In genomic region chr8:122834971-122835370, GRCm38 (mm10) we compare ENCODE assay signal across 9 mouse cellular contexts. TPM values are rescaled to one million over a fixed set of nuclear protein-coding genes. Genes with fewer than 3 reads are reported as not detected.
DNase-seq lines count a peak whose midpoint lies in the region; ATAC-seq and TF ChIP-seq lines count a peak whose summit lies in the region.
"Had no signal": no experiment of that assay in that cellular context is flagged by ENCODE, and none has a peak within 500 bp of the region (broad histone marks: within the 10 kb centered on the region; RNA-seq: fewer than 3 reads in every experiment).

No protein-coding gene starts in this region.

- no peaks in the 10 kb centered on the region for H3K36me3 ChIP-seq in E14TG2a.4 (ENCODE audit: insufficient read depth, low read length)
- H3K36me3 ChIP-seq in heart, embryonic 16.5 days (ENCODE audit: control insufficient read depth, insufficient read depth), result no peaks in the 10 kb centered on the region
- H3K36me3 ChIP-seq: limb, embryonic 12.5 days had no signal

- H3K9me3 ChIP-seq in E14TG2a.4 (ENCODE audit: low read length), result no peaks in the 10 kb centered on the region
- H3K9me3 ChIP-seq in heart, embryonic 16.5 days (replicated peaks; ENCODE audit: control insufficient read depth, low read length), result no peaks in the 10 kb centered on the region
- H3K9me3 ChIP-seq: limb, embryonic 12.5 days had no signal

- WGBS in heart, embryonic 16.5 days, result 27% methylated on average over 8 of the region's 8 CpGs

- H3K9ac ChIP-seq in heart, embryonic 16.5 days (ENCODE audit: low read length), result no peak overlapping the region
- H3K9ac ChIP-seq: limb, embryonic 12.5 days had no signal

- H3K27ac ChIP-seq in bone marrow macrophage, adult 2 months (ENCODE audit: insufficient read depth, low read depth, low read length), result no peak overlapping the region
- H3K27ac ChIP-seq in heart, embryonic 16.5 days (ENCODE audit: low read length), result no peak overlapping the region
- H3K27ac ChIP-seq: limb, embryonic 12.5 days had no signal

- H3K4me3 ChIP-seq in E14TG2a.4 (replicated peaks; ENCODE audit: low read length), result no peak overlapping the region
- H3K4me3 ChIP-seq in bone marrow macrophage, adult 2 months (ENCODE audit: insufficient read depth, low read length), result no peak overlapping the region
- H3K4me3 ChIP-seq in heart, embryonic 16.5 days (ENCODE audit: low read length), result no peak overlapping the region
- H3K4me3 ChIP-seq: limb, embryonic 12.5 days had no signal

- TF ChIP-seq POLR2A in bone marrow macrophage, adult 2 months (IDR thresholded peaks at IDR 0.05; ENCODE audit: borderline replicate concordance, low read depth, low read length), result no peak

- peak; percentile 70 for ATAC-seq in erythroid progenitor cell, adult 5-6 weeks (replicated peaks; ENCODE audit: low FRiP score, poor library complexity, severe bottlenecking)
- 0 out of 2 replicates have a peak, but pooled peaks have one; percentile 42 for ATAC-seq in heart, embryonic 16.5 days (replicated peaks; ENCODE audit: extremely low read depth, insufficient read depth, low FRiP score)

- H3K4me2 ChIP-seq in heart, embryonic 16.5 days (ENCODE audit: low read depth, low read length), result no peak overlapping the region
- H3K4me2 ChIP-seq: limb, embryonic 12.5 days had no signal

- peaks cover under 1% of the 10 kb centered on the region; the same call in 1 of the 2 replicates for H3K27me3 ChIP-seq in E14TG2a.4 (ENCODE audit: insufficient read depth, low read length)
- no peaks in the 10 kb centered on the region for H3K27me3 ChIP-seq in heart, embryonic 16.5 days (ENCODE audit: control insufficient read depth, insufficient read depth, low read length)
- H3K27me3 ChIP-seq: limb, embryonic 12.5 days had no signal

- peak; percentile 72 for TF ChIP-seq CTCF in E14TG2a.4 (conservative IDR thresholded peaks at IDR 0.05; ENCODE audit: low read length)
- peak; percentile 75 for TF ChIP-seq CTCF in bone marrow macrophage, adult 2 months (IDR thresholded peaks at IDR 0.05; ENCODE audit: low read depth, low read length)

- H3K4me1 ChIP-seq in E14TG2a.4 (replicated peaks; ENCODE audit: low read depth, low read length), result peaks cover 28% of the 10 kb centered on the region
- H3K4me1 ChIP-seq in bone marrow macrophage, adult 2 months (ENCODE audit: control insufficient read depth, insufficient read depth, low read length), result peaks cover 2% of the 10 kb centered on the region; the same call in 1 of the 2 replicates
- no peaks in the 10 kb centered on the region for H3K4me1 ChIP-seq in heart, embryonic 16.5 days (ENCODE audit: control insufficient read depth, insufficient read depth, low read length)
- H3K4me1 ChIP-seq: limb, embryonic 12.5 days had no signal

- DNase-seq in layer of hippocampus, adult 11-12 months (ENCODE audit: low spot score), result peak; percentile 82
- DNase-seq in lung, adult 18-20 months, result peak; percentile 60 to 69
- DNase-seq in retina, postnatal 1 day, result peak; percentile 85
- peak; percentile 69 to 72 for DNase-seq in thymus, postnatal 36 days

RNA-seq across cellular contexts. Expression of gene Cdh15, which starts 12.8 kb away (rescaled TPM):
- not detected in 2 replicates for polyA plus RNA-seq in bone marrow macrophage, adult 2 months (2012; ENCODE audit: insufficient read depth, insufficient read length, missing spikeins)
- not detected in 2 replicates for total RNA-seq in erythroid progenitor cell, adult 5-6 weeks (2015; ENCODE audit: low replicate concordance)
- total RNA-seq in erythroid progenitor cell, adult 5-6 weeks (2017; ENCODE audit: low replicate concordance), result not detected in 2 replicates
- 0.41 and 0.51 TPM in 2 replicates for polyA plus RNA-seq in heart, embryonic 16.5 days (2015; fragmentation: Nextera tagmentation; extraction: Ambion mirVana)

RNA-seq across cellular contexts. Expression of gene Acsf3, which starts 59.7 kb away (rescaled TPM):
- polyA plus RNA-seq in bone marrow macrophage, adult 2 months (2012; ENCODE audit: insufficient read depth, insufficient read length, missing spikeins), result 6.5 and 7.4 TPM in 2 replicates
- 1.4 and 1.7 TPM in 2 replicates for total RNA-seq in erythroid progenitor cell, adult 5-6 weeks (2015; ENCODE audit: low replicate concordance)
- total RNA-seq in erythroid progenitor cell, adult 5-6 weeks (2017; ENCODE audit: low replicate concordance), result 1.2 and 2.3 TPM in 2 replicates
- polyA plus RNA-seq in heart, embryonic 16.5 days (2015; fragmentation: Nextera tagmentation; extraction: Ambion mirVana), result 14.9 and 17.2 TPM in 2 replicates
